Mouse (Mus musculus) hindbrain, embryonic 13.5 days (tissue): ENCODE results near the gene Foxp1. TPM values are rescaled to one million over a fixed set of nuclear protein-coding genes. Genes with fewer than 3 reads are reported as not detected.

ENCODE experiments used
- ATAC-seq: fragments of 200-750 bp; cut with Nextera tagmentation; 2 replicates; pipeline ENCODE4 v1.8.0; 2017; ENCODE audit warnings: moderate TSS enrichment; ENCODE audit not compliant: low FRiP score
- H3K27ac ChIP-seq: fragments of 300-500 bp; sonication (generic); 2 replicates; pipeline ENCODE4 v1.5.1; 2015; ENCODE audit warnings: inconsistent platforms, mild to moderate bottlenecking, moderate library complexity
- H3K27me3 ChIP-seq: fragments of 300-500 bp; sonication (generic); 2 replicates; pipeline ENCODE4 v1.6.1; 2015; ENCODE audit warnings: mild to moderate bottlenecking, inconsistent platforms
- H3K36me3 ChIP-seq: fragments of 300-500 bp; sonication (generic); 2 replicates; pipeline ENCODE4 v1.6.1; 2015; ENCODE audit warnings: mild to moderate bottlenecking, inconsistent platforms
- H3K4me1 ChIP-seq: fragments of 300-500 bp; sonication (generic); replicated peaks from 2 replicates; pipeline ENCODE4 v1.6.1; 2015; ENCODE audit warnings: inconsistent platforms
- H3K4me2 ChIP-seq: fragments of 300-500 bp; sonication (generic); 2 replicates; pipeline ENCODE4 v1.6.1; 2015; ENCODE audit warnings: inconsistent platforms, mild to moderate bottlenecking, moderate library complexity
- H3K4me3 ChIP-seq: fragments of 300-500 bp; sonication (generic); 2 replicates; pipeline ENCODE4 v1.5.1; 2015; ENCODE audit warnings: mild to moderate bottlenecking, inconsistent platforms
- H3K9ac ChIP-seq: fragments of 300-500 bp; sonication (generic); 2 replicates; pipeline ENCODE4 v1.6.1; 2015; ENCODE audit warnings: mild to moderate bottlenecking, inconsistent platforms
- H3K9me3 ChIP-seq: fragments of 300-500 bp; sonication (generic); 2 replicates; pipeline ENCODE4 v1.6.1; 2016; ENCODE audit warnings: inconsistent platforms
- WGBS: fragments of 180-500 bp; shearing (Covaris S2); methylation state at CpG from one replicate; pipeline ENCODE4 v1.1.7; 2015; 5-methylcytosine and 5-hydroxymethylcytosine counted together
- polyA plus RNA-seq: library from polyadenylated mRNA; unstranded; fragments of >200 nt; fragmentation: Nextera tagmentation; extraction: Ambion mirVana; gene quantifications from 2 replicates; pipeline ENCODE4 v1.2.1, GENCODE M21; 2015

Foxp1 gene
- polyA plus RNA-seq, 1 experiment from 2014 or later: 64.7 TPM

- Histone ChIP-seq H3K27ac (0 out of 2 replicates have a peak overlapping the region, but pooled peaks have one; percentile 30), H3K4me1 (peaks cover 42% of the 10 kb centered on the region), H3K4me2 (no peak overlapping the region), H3K9ac (no peak overlapping the region), H3K4me3 (no peak overlapping the region), H3K36me3 (peaks cover 17% of the 10 kb centered on the region; the same call in 1 of the 2 replicates), H3K27me3 (peaks cover 17% of the 10 kb centered on the region; the same call in 1 of the 2 replicates), H3K9me3 (no peaks in the 10 kb centered on the region)
- WGBS: 40% methylated on average over 12 of the region's 12 CpGs
- no peak for ATAC-seq
Measured at GRCm38 (mm10) chr6:99004255-99004997, 518.1 kb downstream of the Foxp1 start.

GRCm38 (mm10) chr6:99003108-99003709 is 519.3 kb downstream of the Foxp1 start:
- Histone ChIP-seq H3K4me2 (no peak overlapping the region), H3K4me1 (peaks cover 49% of the 10 kb centered on the region), H3K36me3 (peaks cover 12% of the 10 kb centered on the region; the same call in 1 of the 2 replicates), H3K27me3 (peaks cover 17% of the 10 kb centered on the region; the same call in 1 of the 2 replicates), H3K4me3 (no peak overlapping the region), H3K9ac (no peak overlapping the region), H3K27ac (no peak overlapping the region), H3K9me3 (no peaks in the 10 kb centered on the region)
- WGBS: 90% methylated on average over 15 of the region's 15 CpGs
- ATAC-seq: no peak

GRCm38 (mm10) chr6:99001637-99002036 is 520.9 kb downstream of the Foxp1 start:
- H3K4me1 ChIP-seq: peaks cover 45% of the 10 kb centered on the region
- no peak overlapping the region for H3K4me3 ChIP-seq
- H3K9me3 ChIP-seq: no peaks in the 10 kb centered on the region
- H3K9ac ChIP-seq: no peak overlapping the region
- H3K4me2 ChIP-seq: no peak overlapping the region
- no peak for ATAC-seq
- peaks cover 11% of the 10 kb centered on the region for H3K27me3 ChIP-seq
- WGBS: 94% methylated on average over 9 of the region's 9 CpGs
- peaks cover 9% of the 10 kb centered on the region; the same call in 1 of the 2 replicates for H3K36me3 ChIP-seq
- H3K27ac ChIP-seq: no peak overlapping the region

GRCm38 (mm10) chr6:98998971-98999932 is 523.3 kb downstream of the Foxp1 start:
- Histone ChIP-seq H3K9ac (peak overlapping the region; percentile 58; the same call in 1 of the 2 replicates), H3K4me2 (peak overlapping the region; percentile 45), H3K4me3 (peak overlapping the region; percentile 14; the same call in 1 of the 2 replicates), H3K27me3 (peaks cover 8% of the 10 kb centered on the region), H3K27ac (peak overlapping the region; percentile 18; the same call in 1 of the 2 replicates), H3K36me3 (peaks cover 9% of the 10 kb centered on the region; the same call in 1 of the 2 replicates), H3K9me3 (no peaks in the 10 kb centered on the region), H3K4me1 (peaks cover 43% of the 10 kb centered on the region)
- ATAC-seq: no peak
- WGBS: 55% methylated on average over 35 of the region's 35 CpGs

- Histone ChIP-seq H3K4me1 (peaks cover 48% of the 10 kb centered on the region), H3K27me3 (peaks cover 5% of the 10 kb centered on the region), H3K4me2 (no peak overlapping the region), H3K36me3 (peaks cover 5% of the 10 kb centered on the region; the same call in 1 of the 2 replicates), H3K9ac (no peak overlapping the region), H3K4me3 (no peak overlapping the region), H3K27ac (no peak overlapping the region), H3K9me3 (no peaks in the 10 kb centered on the region)
- WGBS: 89% methylated on average over 9 of the region's 9 CpGs
- ATAC-seq: no peak
Measured at GRCm38 (mm10) chr6:98997742-98998141, 524.8 kb downstream of the Foxp1 start.

GRCm38 (mm10) chr6:98996822-98997221 is 525.7 kb downstream of the Foxp1 start:
- peaks cover 53% of the 10 kb centered on the region for H3K4me1 ChIP-seq
- no peak for ATAC-seq
- WGBS: 91% methylated on average over 2 of the region's 2 CpGs

GRCm38 (mm10) chr6:98996346-98996745 is 526.2 kb downstream of the Foxp1 start:
- H3K36me3 ChIP-seq: no peaks in the 10 kb centered on the region
- no peak overlapping the region for H3K4me3 ChIP-seq
- peaks cover 3% of the 10 kb centered on the region for H3K27me3 ChIP-seq
- H3K4me1 ChIP-seq: peaks cover 57% of the 10 kb centered on the region
- H3K9me3 ChIP-seq: no peaks in the 10 kb centered on the region
- H3K9ac ChIP-seq: no peak overlapping the region
- H3K27ac ChIP-seq: no peak overlapping the region
- no peak overlapping the region for H3K4me2 ChIP-seq
- no peak for ATAC-seq
- WGBS: 76% methylated on average over 1 of the region's 1 CpGs

More at GRCm38 (mm10) chr6:98996822-98997221, 525.7 kb downstream of the Foxp1 start:
- Histone ChIP-seq H3K9ac (no peak overlapping the region), H3K4me3 (no peak overlapping the region), H3K36me3 (no peaks in the 10 kb centered on the region), H3K27me3 (peaks cover 3% of the 10 kb centered on the region), H3K27ac (no peak overlapping the region), H3K4me2 (no peak overlapping the region), H3K9me3 (no peaks in the 10 kb centered on the region)

- Histone ChIP-seq H3K4me2 (no peak overlapping the region), H3K9me3 (no peaks in the 10 kb centered on the region), H3K27me3 (peaks cover 3% of the 10 kb centered on the region), H3K4me3 (no peak overlapping the region), H3K36me3 (no peaks in the 10 kb centered on the region), H3K4me1 (peaks cover 58% of the 10 kb centered on the region), H3K9ac (no peak overlapping the region), H3K27ac (no peak overlapping the region)
- 70% methylated on average over 4 of the region's 4 CpGs for WGBS
- no peak for ATAC-seq
Measured at GRCm38 (mm10) chr6:98995681-98996080, 526.8 kb downstream of the Foxp1 start.

GRCm38 (mm10) chr6:98994902-98995301 is 527.6 kb downstream of the Foxp1 start:
- 69% methylated on average over 4 of the region's 4 CpGs for WGBS

GRCm38 (mm10) chr6:98994104-98994787 is 528.3 kb downstream of the Foxp1 start:
- H3K27ac ChIP-seq: peak overlapping the region; percentile 78
- H3K9me3 ChIP-seq: no peaks in the 10 kb centered on the region
- H3K36me3 ChIP-seq: no peaks in the 10 kb centered on the region
- 23% methylated on average over 21 of the region's 21 CpGs for WGBS
- H3K4me3 ChIP-seq: no peak overlapping the region
- H3K4me2 ChIP-seq: peak overlapping the region; percentile 39
- H3K9ac ChIP-seq: 0 out of 2 replicates have a peak overlapping the region, but pooled peaks have one; percentile 31
- peak; percentile 87 for ATAC-seq
- peaks cover 3% of the 10 kb centered on the region for H3K27me3 ChIP-seq
- peaks cover 44% of the 10 kb centered on the region for H3K4me1 ChIP-seq

More at GRCm38 (mm10) chr6:98994902-98995301, 527.6 kb downstream of the Foxp1 start:
- Histone ChIP-seq H3K27me3 (peaks cover 3% of the 10 kb centered on the region), H3K27ac (peak overlapping the region; percentile 78), H3K9ac (0 out of 2 replicates have a peak overlapping the region, but pooled peaks have one; percentile 31), H3K36me3 (no peaks in the 10 kb centered on the region), H3K4me1 (peaks cover 51% of the 10 kb centered on the region), H3K9me3 (no peaks in the 10 kb centered on the region), H3K4me2 (no peak overlapping the region), H3K4me3 (no peak overlapping the region)
- no peak for ATAC-seq

- Histone ChIP-seq H3K27ac (no peak overlapping the region), H3K4me3 (no peak overlapping the region), H3K27me3 (peaks cover 3% of the 10 kb centered on the region), H3K4me2 (no peak overlapping the region), H3K9ac (no peak overlapping the region), H3K9me3 (no peaks in the 10 kb centered on the region), H3K36me3 (no peaks in the 10 kb centered on the region), H3K4me1 (peaks cover 39% of the 10 kb centered on the region)
- ATAC-seq: no peak
- WGBS: 74% methylated on average over 3 of the region's 3 CpGs
Measured at GRCm38 (mm10) chr6:98993231-98993630, 529.3 kb downstream of the Foxp1 start.
